In the genomic region with DNA sequence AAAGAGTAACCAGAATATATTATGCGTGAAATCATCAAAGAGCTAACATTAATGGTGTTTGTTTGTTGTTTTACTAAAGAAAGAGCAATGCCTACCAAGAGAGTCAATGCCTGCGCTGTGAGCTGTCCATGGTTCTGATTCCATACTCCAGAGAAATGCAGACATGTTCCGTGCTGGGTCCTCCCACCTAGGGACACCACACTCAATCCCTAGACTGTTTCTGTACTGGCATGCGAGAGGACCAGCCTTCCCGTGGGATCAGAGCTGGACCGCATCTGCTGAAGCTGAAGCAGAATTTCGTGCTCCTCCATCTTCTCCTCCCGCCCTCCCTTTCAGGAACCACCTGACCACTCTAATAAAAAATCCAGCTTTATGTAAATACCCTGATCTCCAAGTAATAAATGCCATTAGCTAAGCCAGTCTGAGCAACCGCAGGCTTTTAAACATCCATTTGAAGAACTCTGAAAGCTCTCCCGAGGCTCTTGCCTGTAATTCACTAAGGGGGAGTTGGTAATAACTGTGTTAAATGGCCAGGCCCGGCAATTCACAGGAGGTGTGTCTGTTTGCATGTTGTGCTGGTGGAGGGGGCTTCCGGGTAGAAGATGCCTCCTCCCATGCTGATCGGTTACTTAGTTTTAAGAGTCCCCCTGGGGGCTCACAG, we compare ENCODE assay signal across 9 mouse cellular contexts. TPM values are rescaled to one million over a fixed set of nuclear protein-coding genes. Genes with fewer than 3 reads are reported as not detected.
A peak's percentile ranks its signal among the peaks of the same experiment; 100 is the strongest.
DNase-seq lines count a peak whose midpoint lies in the region; ATAC-seq and TF ChIP-seq lines count a peak whose summit lies in the region.
"Had no signal": no experiment of that assay in that cellular context is flagged by ENCODE, and none has a peak within 500 bp of the region (broad histone marks: within the 10 kb centered on the region; RNA-seq: fewer than 3 reads in every experiment).

No protein-coding gene starts in this region.

- no peak overlapping the region for H3K4me3 ChIP-seq in gastrocnemius, adult 2 months
- H3K4me3 ChIP-seq in hindbrain, embryonic 15.5 days: no peak overlapping the region

- no peak overlapping the region for H3K27ac ChIP-seq in gastrocnemius, adult 2 months
- no peak overlapping the region for H3K27ac ChIP-seq in hindbrain, embryonic 15.5 days (replicated peaks)

- H3K27me3 ChIP-seq in hindbrain, embryonic 15.5 days: no peaks in the 10 kb centered on the region

- TF ChIP-seq CTCF in gastrocnemius, adult 2 months (IDR thresholded peaks at IDR 0.05): no peak

- H3K9me3 ChIP-seq in hindbrain, embryonic 15.5 days: no peaks in the 10 kb centered on the region

- no peak overlapping the region for H3K4me2 ChIP-seq in hindbrain, embryonic 15.5 days

- 23% methylated on average over 13 of the region's 13 CpGs for WGBS in hindbrain, embryonic 15.5 days

- H3K9ac ChIP-seq in hindbrain, embryonic 15.5 days: no peak overlapping the region

- ATAC-seq in hindbrain, embryonic 15.5 days (ENCODE audit: low FRiP score, low read depth): peak; percentile 52; the same call in 1 of the 2 replicates
- ATAC-seq in erythroblast, adult 5-6 weeks (replicated peaks; ENCODE audit: low FRiP score, poor library complexity, severe bottlenecking): no peak

- peak; percentile 28 for DNase-seq in gastrocnemius, postnatal 14 days
- DNase-seq in gastrocnemius, adult 2 months: no peak
- DNase-seq in c-Kit-positive CD71-positive TER-119-negative erythroid progenitor cells, embryonic 14.5 days (ENCODE audit: low read depth): peak; percentile 40
- peak; percentile 19 to 26 for DNase-seq in lung, adult 18-20 months
- DNase-seq in ovary, postnatal 14 days (ENCODE audit: low spot score): peak; percentile 53
- no peak for DNase-seq in left cerebral cortex, adult 8-10 months (ENCODE audit: low spot score in 2 of 2)

- intact Hi-C loops in gastrocnemius, postnatal 14 days (cut with DNase I; ENCODE audit: low total_unique reads): no loop called here
- intact Hi-C loops in gastrocnemius, adult 2 months (cut with DNase I): no loop called here

- peaks cover 23% of the 10 kb centered on the region for H3K4me1 ChIP-seq in hindbrain, embryonic 15.5 days (replicated peaks)

- H3K36me3 ChIP-seq in hindbrain, embryonic 15.5 days: no peaks in the 10 kb centered on the region

RNA-seq across cellular contexts. Expression of gene Slc32a1, which starts 40.0 kb away (rescaled TPM):
- not detected for total RNA-seq in gastrocnemius, postnatal 14 days (2021)
- not detected for total RNA-seq in gastrocnemius, adult 2 months (2021)
- polyA plus RNA-seq in hindbrain, embryonic 15.5 days (2015; fragmentation: Nextera tagmentation; extraction: Ambion mirVana): 11.6 and 13.2 TPM in 2 replicates
- total RNA-seq in erythroblast, adult 5-6 weeks (2015; ENCODE audit: low replicate concordance): not detected in 2 replicates
- not detected in 2 replicates for total RNA-seq in erythroblast, adult 5-6 weeks (2017; ENCODE audit: low replicate concordance)
- total RNA-seq in left cerebral cortex, adult 8-10 months (2022): 100 to 1,000 TPM; 130 to 145 (median 137) TPM
- polyA plus RNA-seq: stomach, embryonic 14.5 days had no signal

RNA-seq across cellular contexts. Expression of gene Actr5, which starts 54.1 kb away (rescaled TPM):
- total RNA-seq in gastrocnemius, postnatal 14 days (2021): 1 to 10 TPM; 3.2 to 4.1 TPM
- total RNA-seq in gastrocnemius, adult 2 months (2021): 1 to 10 TPM; 4.2 to 4.8 TPM
- 12.0 and 13.1 TPM in 2 replicates for polyA plus RNA-seq in hindbrain, embryonic 15.5 days (2015; fragmentation: Nextera tagmentation; extraction: Ambion mirVana)
- 3.1 and 6.5 TPM in 2 replicates for total RNA-seq in erythroblast, adult 5-6 weeks (2015; ENCODE audit: low replicate concordance)
- 4.0 and 7.4 TPM in 2 replicates for total RNA-seq in erythroblast, adult 5-6 weeks (2017; ENCODE audit: low replicate concordance)
- 10 to 100 TPM; 10.4 to 14.3 (median 12.4) TPM for total RNA-seq in left cerebral cortex, adult 8-10 months (2022)

RNA-seq across cellular contexts. Expression of gene Arhgap40, which starts 58.0 kb away (rescaled TPM):
- total RNA-seq in gastrocnemius, postnatal 14 days (2021): not detected
- under 1 TPM in 1 of 2 experiments, not detected in 1; 0.14 TPM for total RNA-seq in gastrocnemius, adult 2 months (2021)
- 0.88 and 0.93 TPM in 2 replicates for polyA plus RNA-seq in hindbrain, embryonic 15.5 days (2015; fragmentation: Nextera tagmentation; extraction: Ambion mirVana)
- not detected in 2 replicates for total RNA-seq in erythroblast, adult 5-6 weeks (2015; ENCODE audit: low replicate concordance)
- total RNA-seq in erythroblast, adult 5-6 weeks (2017; ENCODE audit: low replicate concordance): not detected in 2 replicates
- under 1 TPM in 1 of 4 experiments, not detected in 3; 0.54 TPM for total RNA-seq in left cerebral cortex, adult 8-10 months (2022)

Comparison
In these comparisons a context has a peak if more than half of its experiments do, and no peak if none do; other contexts are left out.
1. DNase-seq: peak in gastrocnemius, postnatal 14 days (single experiment), c-Kit-positive CD71-positive TER-119-negative erythroid progenitor cells, embryonic 14.5 days (single experiment), lung, adult 18-20 months (2 of 2) and ovary, postnatal 14 days (single experiment); none in gastrocnemius, adult 2 months (single experiment) and left cerebral cortex, adult 8-10 months (0 of 2).
2. RNA of gene Slc32a1, which starts 40.0 kb away (total RNA-seq): 130 to 145 TPM in left cerebral cortex, adult 8-10 months; not detected in gastrocnemius, postnatal 14 days, not detected in gastrocnemius, adult 2 months and not detected in erythroblast, adult 5-6 weeks; every median in the first group is over 100 times any median in the second.